Mouse (Mus musculus) lung, postnatal 0 days (tissue): ENCODE results near the gene Tdrd9. TPM values are rescaled to one million over a fixed set of nuclear protein-coding genes. Genes with fewer than 3 reads are reported as not detected.

Source experiments
- ATAC-seq: fragments of 200-750 bp; cut with Nextera tagmentation; 2 replicates; pipeline ENCODE4 v1.8.0; 2017; ENCODE audit warnings: moderate library complexity
- DNase-seq: peaks from one replicate; pipeline ENCODE4 v3.0.0-alpha.2; 2016; ENCODE audit warnings: low spot score
- H3K27ac ChIP-seq: fragments of 300-500 bp; sonication (generic); 2 replicates; pipeline ENCODE4 v1.5.1; 2014; ENCODE audit warnings: antibody characterized with exemption, mild to moderate bottlenecking, low read length, mixed read lengths
- H3K27me3 ChIP-seq: fragments of 300-500 bp; sonication (generic); replicated peaks from 2 replicates; pipeline ENCODE4 v1.6.1; 2014; ENCODE audit warnings: low read length, mixed read lengths; ENCODE audit not compliant: insufficient read depth
- H3K36me3 ChIP-seq: fragments of 300-500 bp; sonication (generic); 2 replicates; pipeline ENCODE4 v1.6.1; 2014; ENCODE audit warnings: low read length, mixed read lengths; ENCODE audit not compliant: insufficient read depth
- H3K4me1 ChIP-seq: fragments of 300-500 bp; sonication (generic); 2 replicates; pipeline ENCODE4 v1.6.1; 2014; ENCODE audit warnings: antibody characterized with exemption, low read depth, low read length, mixed read lengths; ENCODE audit not compliant: insufficient read depth
- H3K4me2 ChIP-seq: fragments of 300-500 bp; sonication (generic); replicated peaks from 2 replicates; pipeline ENCODE4 v1.6.1; 2014; ENCODE audit warnings: low read depth, mild to moderate bottlenecking, low read length, moderate library complexity, mixed read lengths
- H3K4me3 ChIP-seq: fragments of 300-500 bp; sonication (generic); 2 replicates; pipeline ENCODE4 v1.5.1; 2014; ENCODE audit warnings: low read depth, low read length
- H3K9ac ChIP-seq: fragments of 300-500 bp; sonication (generic); replicated peaks from 2 replicates; pipeline ENCODE4 v1.6.1; 2014; ENCODE audit warnings: low read depth, mild to moderate bottlenecking
- H3K9me3 ChIP-seq: fragments of 300-500 bp; sonication (generic); 2 replicates; pipeline ENCODE4 v1.6.1; 2016; ENCODE audit warnings: low read length, mixed read lengths
- CTCF ChIP-seq: IDR thresholded peaks from 2 replicates; pipeline ENCODE4 v1.5.1; 2016; ENCODE audit warnings: antibody characterized with exemption, mild to moderate bottlenecking
- EP300 ChIP-seq: IDR thresholded peaks from 2 replicates; pipeline ENCODE4 v1.6.1; 2016; ENCODE audit warnings: antibody characterized with exemption, mild to moderate bottlenecking, control low read depth
- WGBS: fragments of 180-500 bp; shearing (Covaris S2); extraction: QIAGEN DNeasy Blood & Tissue Kit; methylation state at CpG from one replicate; pipeline ENCODE4 v1.1.7; 2014; 5-methylcytosine and 5-hydroxymethylcytosine counted together
- polyA plus RNA-seq: library from polyadenylated mRNA; unstranded; fragments of >200 nt; fragmentation: Nextera tagmentation; extraction: Ambion mirVana; gene quantifications from 2 replicates; pipeline ENCODE4 v1.2.1, GENCODE M21; 2015

Tdrd9 gene
- polyA plus RNA-seq, 1 experiment from 2014 or later, result 0.02 TPM

DNA sequence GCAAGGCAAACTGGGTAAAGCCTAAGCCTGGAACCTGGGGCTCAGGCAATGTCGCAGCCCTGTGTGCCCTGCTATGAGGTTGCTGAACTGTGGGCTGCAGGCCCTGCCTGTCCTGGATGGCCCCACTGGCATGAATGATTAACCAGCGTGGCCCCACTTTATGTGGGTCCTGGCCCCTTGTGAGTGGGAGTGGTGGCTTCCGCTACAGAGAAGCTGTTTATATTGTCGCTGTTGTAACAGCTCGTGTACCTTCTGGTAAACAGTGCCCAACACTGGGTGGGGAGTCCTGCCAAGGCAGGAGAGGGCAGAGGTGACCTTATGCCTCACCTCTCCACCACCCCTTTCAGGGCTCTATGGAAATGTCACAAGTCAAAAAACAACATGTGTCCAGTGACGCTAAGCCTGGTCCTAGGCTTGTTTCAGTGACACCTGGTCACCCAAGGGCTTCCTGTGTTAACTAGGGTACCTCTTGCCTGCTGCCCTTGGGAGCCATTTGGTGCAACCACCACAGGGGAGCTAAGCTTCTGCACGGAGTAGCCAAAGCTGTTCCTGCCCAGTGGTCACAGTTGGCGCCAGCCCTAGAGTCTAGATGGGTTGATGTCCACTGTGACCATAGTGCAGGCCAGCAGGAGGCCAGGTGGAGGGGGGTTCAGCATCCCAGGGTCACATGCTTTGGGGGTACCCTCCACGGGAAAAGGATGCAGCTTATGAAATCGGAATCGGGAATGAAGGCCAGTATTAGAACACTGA lies 137.5 kb downstream of the Tdrd9 start:
- peaks cover 5% of the 10 kb centered on the region; the same call in 1 of the 2 replicates for H3K4me1 ChIP-seq
- H3K27me3 ChIP-seq, result no peaks in the 10 kb centered on the region
- no peak overlapping the region for H3K4me3 ChIP-seq
- no peak overlapping the region for H3K9ac ChIP-seq
- no peaks in the 10 kb centered on the region for H3K36me3 ChIP-seq
- no peak overlapping the region for H3K4me2 ChIP-seq
- TF ChIP-seq EP300, result no peak
- TF ChIP-seq CTCF, result no peak
- WGBS, result 76% methylated on average over 11 of the region's 11 CpGs
- no peak overlapping the region for H3K27ac ChIP-seq
- no peaks in the 10 kb centered on the region for H3K9me3 ChIP-seq
- DNase-seq, result no peak
- no peak for ATAC-seq

DNA sequence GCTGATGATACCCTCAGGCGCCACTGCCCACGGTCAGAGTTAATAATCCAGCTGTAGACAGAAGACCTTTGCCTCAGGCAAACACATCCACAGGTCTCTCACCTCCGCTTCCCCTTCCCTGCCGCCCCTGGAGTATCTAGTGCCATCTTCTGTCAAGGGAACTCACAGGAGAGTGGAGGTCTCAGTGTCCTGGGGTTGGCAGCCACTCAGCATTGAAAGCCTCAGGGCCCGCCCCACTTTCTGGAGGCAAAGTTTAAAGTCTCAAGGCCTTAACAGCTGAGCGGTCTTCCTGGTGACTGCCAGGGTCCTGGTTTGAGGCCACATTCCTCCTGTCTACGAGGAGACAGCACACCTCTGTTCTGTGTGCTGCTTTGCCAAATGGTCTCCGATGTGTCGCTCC lies 138.3 kb downstream of the Tdrd9 start:
- Histone ChIP-seq H3K27me3 (no peaks in the 10 kb centered on the region), H3K27ac (no peak overlapping the region), H3K4me3 (no peak overlapping the region), H3K36me3 (no peaks in the 10 kb centered on the region), H3K9ac (no peak overlapping the region), H3K4me1 (peaks cover 5% of the 10 kb centered on the region; the same call in 1 of the 2 replicates), H3K9me3 (no peaks in the 10 kb centered on the region), H3K4me2 (no peak overlapping the region)
- 71% methylated on average over 9 of the region's 9 CpGs for WGBS
- ATAC-seq, result no peak
- DNase-seq, result no peak
- TF ChIP-seq EP300 (no peak), CTCF (no peak)

- TF ChIP-seq CTCF (no peak), EP300 (no peak)
- Histone ChIP-seq H3K27ac (no peak overlapping the region), H3K4me3 (no peak overlapping the region), H3K4me1 (peaks cover 5% of the 10 kb centered on the region; the same call in 1 of the 2 replicates), H3K9ac (no peak overlapping the region), H3K27me3 (no peaks in the 10 kb centered on the region), H3K9me3 (no peaks in the 10 kb centered on the region), H3K4me2 (no peak overlapping the region), H3K36me3 (no peaks in the 10 kb centered on the region)
- ATAC-seq (no peak), DNase-seq (no peak)
- WGBS, result 74% methylated on average over 5 of the region's 5 CpGs
These were observed 140.0 kb downstream of the Tdrd9 start for GRCm38 (mm10) chr12:112111323-112111722.

DNA sequence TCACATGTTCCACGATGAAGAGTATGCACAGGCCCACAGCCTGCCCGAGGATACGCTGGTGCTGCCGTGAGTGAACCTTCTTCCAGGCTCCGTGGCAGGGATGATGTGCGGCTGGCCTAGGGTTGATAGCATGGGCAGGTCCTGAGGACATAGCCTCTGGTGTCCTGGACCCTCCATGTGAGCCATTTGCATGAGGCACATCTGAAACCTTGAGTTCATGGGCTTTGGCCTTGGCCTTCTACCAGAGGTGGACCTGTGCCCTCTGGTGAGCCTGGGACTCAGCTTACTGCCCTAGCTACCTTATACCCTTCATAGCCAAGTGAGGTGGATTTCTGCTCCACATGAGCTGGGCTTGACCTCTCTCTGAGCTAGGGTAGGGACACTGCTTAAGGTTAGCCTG lies 140.9 kb downstream of the Tdrd9 start:
- 88% methylated on average over 6 of the region's 6 CpGs for WGBS
- H3K4me1 ChIP-seq, result peaks cover under 1% of the 10 kb centered on the region; the same call in 1 of the 2 replicates
- H3K9ac ChIP-seq, result no peak overlapping the region
- no peaks in the 10 kb centered on the region for H3K27me3 ChIP-seq
- H3K27ac ChIP-seq, result no peak overlapping the region
- H3K36me3 ChIP-seq, result no peaks in the 10 kb centered on the region
- H3K4me2 ChIP-seq, result no peak overlapping the region
- TF ChIP-seq EP300, result no peak
- no peak for TF ChIP-seq CTCF
- DNase-seq (no peak), ATAC-seq (no peak)
- no peak overlapping the region for H3K4me3 ChIP-seq
- no peaks in the 10 kb centered on the region for H3K9me3 ChIP-seq

DNA sequence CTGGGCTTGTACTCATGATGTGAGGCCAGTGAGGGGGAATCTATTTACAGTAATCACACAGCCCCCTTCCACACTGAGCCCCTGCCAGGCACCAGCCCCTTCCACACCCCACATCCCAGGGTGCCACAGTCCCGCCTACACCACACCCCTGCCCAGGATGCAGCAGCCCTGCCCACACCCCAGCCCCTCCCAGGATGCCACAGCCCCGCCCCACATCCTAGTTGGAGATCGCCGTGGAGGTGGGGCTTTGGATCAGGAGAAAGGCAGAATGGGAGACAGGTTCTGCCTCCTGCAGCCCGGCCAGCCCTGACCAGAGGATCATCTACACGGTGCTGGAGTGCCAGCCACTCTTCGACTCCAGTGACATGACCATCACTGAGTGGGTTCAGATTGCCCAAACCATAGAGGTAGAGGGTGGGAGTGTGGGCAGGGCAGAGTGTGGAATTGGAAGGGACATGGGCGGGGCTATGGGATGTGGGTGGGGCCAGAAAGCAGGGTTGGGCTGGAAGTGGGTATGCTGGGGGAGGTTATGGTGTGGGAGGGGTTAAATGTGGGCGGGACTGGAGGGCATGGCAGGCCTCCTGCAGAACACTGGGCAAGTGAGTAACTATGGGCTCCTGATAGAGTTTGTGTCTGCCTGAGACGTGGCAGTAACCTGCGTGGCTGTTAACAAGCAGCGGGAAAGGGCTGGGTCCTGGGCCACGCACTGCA lies 141.5 kb downstream of the Tdrd9 start:
- WGBS, result 20% methylated on average over 13 of the region's 13 CpGs
- TF ChIP-seq EP300, result no peak
- TF ChIP-seq CTCF, result no peak
- H3K4me2 ChIP-seq, result no peak overlapping the region
- H3K4me1 ChIP-seq, result no peaks in the 10 kb centered on the region
- no peaks in the 10 kb centered on the region for H3K9me3 ChIP-seq
- no peak for DNase-seq
- H3K4me3 ChIP-seq, result no peak overlapping the region
- no peaks in the 10 kb centered on the region for H3K36me3 ChIP-seq
- no peak overlapping the region for H3K9ac ChIP-seq
- no peak overlapping the region for H3K27ac ChIP-seq
- H3K27me3 ChIP-seq, result no peaks in the 10 kb centered on the region
- ATAC-seq, result peak; percentile 25; the same call in 1 of the 2 replicates

DNA sequence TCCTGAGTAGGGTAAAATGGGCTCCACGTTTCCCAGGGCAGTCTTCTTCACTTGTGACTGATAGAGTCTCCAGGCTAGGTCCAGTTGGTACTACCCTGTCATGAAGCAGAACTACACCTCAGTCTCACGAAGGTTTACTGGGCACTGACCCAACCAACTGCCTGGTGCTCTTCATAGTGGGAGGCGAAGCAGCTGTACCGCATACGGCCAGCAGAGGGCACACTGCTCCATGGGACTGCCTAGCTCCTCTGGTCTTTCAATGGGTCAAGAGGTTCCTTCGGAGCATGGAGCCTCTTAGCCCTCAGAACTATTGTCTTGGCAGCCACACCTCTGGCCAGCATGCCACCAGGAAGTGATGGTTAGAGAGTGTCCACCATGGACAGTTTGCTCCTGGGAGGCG lies 142.4 kb downstream of the Tdrd9 start:
- no peaks in the 10 kb centered on the region for H3K36me3 ChIP-seq
- WGBS, result 13% methylated on average over 7 of the region's 7 CpGs
- H3K27ac ChIP-seq, result no peak overlapping the region
- no peaks in the 10 kb centered on the region for H3K9me3 ChIP-seq
- ATAC-seq (peak; percentile 71), DNase-seq (peak; percentile 83)
- TF ChIP-seq CTCF, result peak; percentile 100
- TF ChIP-seq EP300, result no peak
- no peaks in the 10 kb centered on the region for H3K27me3 ChIP-seq
- no peak overlapping the region for H3K4me3 ChIP-seq
- no peaks in the 10 kb centered on the region for H3K4me1 ChIP-seq
- no peak overlapping the region for H3K4me2 ChIP-seq
- no peak overlapping the region for H3K9ac ChIP-seq
